Mouse (Mus musculus) heart, embryonic 11.5 days (tissue): Measurements from ENCODE around the gene H2-M10.2. TPM values are rescaled to one million over a fixed set of nuclear protein-coding genes. Genes with fewer than 3 reads are reported as not detected.
A peak's percentile ranks its signal among the peaks of the same experiment; 100 is the strongest.
"Not testable (repeated sequence)": the region's sequence is repeated elsewhere in the genome, so short reads cannot be mapped to it uniquely, and the experiment has no call there.

Experiments used
- ATAC-seq: fragments of 200-750 bp; cut with Nextera tagmentation; replicated peaks from 2 replicates; pipeline ENCODE4 v1.8.0; 2017; ENCODE audit warnings: moderate library complexity; ENCODE audit not compliant: insufficient number of reproducible peaks, low FRiP score, low TSS enrichment
- H3K27ac ChIP-seq: fragments of 300-500 bp; sonication (generic); 2 replicates; pipeline ENCODE4 v1.5.1; 2014; ENCODE audit warnings: mild to moderate bottlenecking, low read depth, low read length
- H3K27me3 ChIP-seq: fragments of 300-500 bp; sonication (generic); 2 replicates; pipeline ENCODE4 v1.6.1; 2014; ENCODE audit warnings: mild to moderate bottlenecking, low read length, mixed read lengths; ENCODE audit not compliant: control insufficient read depth, insufficient read depth
- H3K36me3 ChIP-seq: fragments of 300-500 bp; sonication (generic); 2 replicates; pipeline ENCODE4 v1.6.1; 2014; ENCODE audit warnings: mild to moderate bottlenecking, low read length, moderate library complexity, mixed read lengths; ENCODE audit not compliant: control insufficient read depth, insufficient read depth
- H3K4me1 ChIP-seq: fragments of 300-500 bp; sonication (generic); 2 replicates; pipeline ENCODE4 v1.6.1; 2014; ENCODE audit warnings: low read length; ENCODE audit not compliant: control insufficient read depth, insufficient read depth
- H3K4me2 ChIP-seq: fragments of 300-500 bp; sonication (generic); 2 replicates; pipeline ENCODE4 v1.6.1; 2014; ENCODE audit warnings: mild to moderate bottlenecking, moderate library complexity
- H3K4me3 ChIP-seq: fragments of 300-500 bp; sonication (generic); 2 replicates; pipeline ENCODE4 v1.5.1; 2014; ENCODE audit warnings: low read depth, low read length
- H3K9ac ChIP-seq: fragments of 300-500 bp; sonication (generic); 2 replicates; pipeline ENCODE4 v1.6.1; 2014; ENCODE audit warnings: mild to moderate bottlenecking, low read depth, low read length, moderate library complexity
- H3K9me3 ChIP-seq: fragments of 300-500 bp; sonication (generic); replicated peaks from 2 replicates; pipeline ENCODE4 v1.6.1; 2016; ENCODE audit warnings: low read length; ENCODE audit not compliant: control insufficient read depth
- WGBS: fragments of 180-500 bp; shearing (Covaris S2); extraction: QIAGEN DNeasy Blood & Tissue Kit; methylation state at CpG from one replicate; pipeline ENCODE4 v1.1.7; 2014; ENCODE audit not compliant: insufficient replicate concordance; 5-methylcytosine and 5-hydroxymethylcytosine counted together
- polyA plus RNA-seq: library from polyadenylated mRNA; unstranded; fragments of >200 nt; fragmentation: Nextera tagmentation; extraction: Ambion mirVana; gene quantifications from 2 replicates; pipeline ENCODE4 v1.2.1, GENCODE M21; 2014

Gene H2-M10.2
- polyA plus RNA-seq, 1 experiment from 2014 or later: not detected

GRCm38 (mm10) chr17:36237321-36237921, 48.9 kb downstream of the H2-M10.2 start:
- H3K9me3 ChIP-seq: no peaks in the 10 kb centered on the region
- peaks cover 48% of the 10 kb centered on the region for H3K27me3 ChIP-seq
- no peak overlapping the region for H3K27ac ChIP-seq
- peak overlapping the region; percentile 28; the same call in 1 of the 2 replicates for H3K9ac ChIP-seq
- peak overlapping the region; percentile 38 for H3K4me3 ChIP-seq
- 2% methylated on average over 27 of the region's 27 CpGs for WGBS
- 0 out of 2 replicates have a peak, but pooled peaks have one; percentile 31 for ATAC-seq
- H3K4me2 ChIP-seq: peak overlapping the region; percentile 77
- H3K4me1 ChIP-seq: peaks cover 4% of the 10 kb centered on the region; the same call in 1 of the 2 replicates
- H3K36me3 ChIP-seq: no peaks in the 10 kb centered on the region

GRCm38 (mm10) chr17:36235300-36235699, 51.0 kb downstream of the H2-M10.2 start:
- not testable (repeated sequence) for ATAC-seq, H3K9ac ChIP-seq, H3K4me1 ChIP-seq, H3K36me3 ChIP-seq, H3K4me3 ChIP-seq, H3K4me2 ChIP-seq, H3K27ac ChIP-seq, H3K9me3 ChIP-seq
- H3K27me3 ChIP-seq: peaks cover 60% of the 10 kb centered on the region
- WGBS: 13% methylated on average over 8 of the region's 9 CpGs

Other genes starting within 250 kb of the H2-M10.2 start
- gene H2-T22, start 243.7 kb downstream of the H2-M10.2 start, polyA plus RNA-seq: 6.7 and 7.3 TPM in 2 replicates
- gene Gm6034, start 243.5 kb downstream of the H2-M10.2 start, polyA plus RNA-seq: not detected in 2 replicates
- gene Gm11127, start 228.1 kb downstream of the H2-M10.2 start, polyA plus RNA-seq: not detected in 2 replicates
- not detected in 2 replicates for gene Gm19684, start 164.8 kb downstream of the H2-M10.2 start, polyA plus RNA-seq
- gene Gm7030, start 157.1 kb downstream of the H2-M10.2 start, polyA plus RNA-seq: not detected in 2 replicates
- not detected in 2 replicates for gene Gm8909, start 118.0 kb downstream of the H2-M10.2 start, polyA plus RNA-seq
- gene H2-T3, start 96.2 kb downstream of the H2-M10.2 start, polyA plus RNA-seq: not detected in 2 replicates
- gene Rpp21, start 28.4 kb downstream of the H2-M10.2 start, polyA plus RNA-seq: 97.9 and 100 TPM in 2 replicates
- gene Trim39, start 14.2 kb downstream of the H2-M10.2 start, polyA plus RNA-seq: 9.1 and 9.6 TPM in 2 replicates
- not detected in 2 replicates for gene H2-M10.1, start 39.7 kb upstream of the H2-M10.2 start, polyA plus RNA-seq
- gene H2-M10.3, start 81.9 kb upstream of the H2-M10.2 start, polyA plus RNA-seq: not detected in 2 replicates
- gene H2-M10.4, start 175.8 kb upstream of the H2-M10.2 start, polyA plus RNA-seq: not detected in 2 replicates